Mouse (Mus musculus) small intestine, adult 2 months (tissue): ENCODE data around the gene Olfr270. TPM values are rescaled to one million over a fixed set of nuclear protein-coding genes. Genes with fewer than 3 reads are reported as not detected.

ENCODE experiments used
- H3K27ac ChIP-seq: fragments of 200-500 bp; 2 replicates; pipeline ENCODE4 v1.5.1; 2012; ENCODE audit warnings: low read depth, low read length, control low read depth, inconsistent platforms; ENCODE audit not compliant: insufficient read depth
- H3K27me3 ChIP-seq: fragments of 200-500 bp; 2 replicates; pipeline ENCODE4 v1.6.1; 2012; ENCODE audit warnings: mild to moderate bottlenecking, moderate library complexity, low read length, inconsistent platforms; ENCODE audit not compliant: control insufficient read depth, insufficient read depth
- H3K36me3 ChIP-seq: fragments of 200-500 bp; 2 replicates; pipeline ENCODE4 v1.6.1; 2012; ENCODE audit warnings: mild to moderate bottlenecking, low read length, control low read depth, inconsistent platforms; ENCODE audit not compliant: control insufficient read depth, insufficient read depth
- H3K4me1 ChIP-seq: fragments of 200-500 bp; 2 replicates; pipeline ENCODE4 v1.6.1; 2012; ENCODE audit warnings: low read length, inconsistent platforms, mixed read lengths; ENCODE audit not compliant: control insufficient read depth, insufficient read depth, insufficient read length
- H3K4me3 ChIP-seq: fragments of 200-500 bp; 2 replicates; pipeline ENCODE4 v1.5.1; 2012; ENCODE audit warnings: low read depth, mild to moderate bottlenecking, control low read depth, inconsistent platforms, low read length, moderate library complexity
- CTCF ChIP-seq: fragments of 200-500 bp; IDR thresholded peaks from 2 replicates; pipeline ENCODE4 v1.5.1; 2012; ENCODE audit warnings: low read depth, mild to moderate bottlenecking, control low read depth, inconsistent platforms, low read length, moderate library complexity, mixed read lengths; ENCODE audit not compliant: insufficient replicate concordance, insufficient read length; ENCODE audit errors: extremely low read depth
- POLR2A ChIP-seq: fragments of 200-500 bp; IDR thresholded peaks from 2 replicates; pipeline ENCODE4 v1.6.1; 2012; ENCODE audit warnings: low read depth, mild to moderate bottlenecking, control low read depth, inconsistent platforms, low read length, moderate library complexity
- WGBS: fragments of 180-500 bp; shearing (Covaris S2); methylation state at CpG from one replicate; pipeline ENCODE4 v1.1.7; 2018; 5-methylcytosine and 5-hydroxymethylcytosine counted together
- polyA plus RNA-seq: library from polyadenylated mRNA; depleted of rRNA; stranded (reverse); fragments of >200 nt; gene quantifications from 2 replicates; pipeline ENCODE4 v1.2.3, GENCODE M21; 2012; rRNA removed

Olfr270 gene
- polyA plus RNA-seq, 1 experiment = not detected

DNA sequence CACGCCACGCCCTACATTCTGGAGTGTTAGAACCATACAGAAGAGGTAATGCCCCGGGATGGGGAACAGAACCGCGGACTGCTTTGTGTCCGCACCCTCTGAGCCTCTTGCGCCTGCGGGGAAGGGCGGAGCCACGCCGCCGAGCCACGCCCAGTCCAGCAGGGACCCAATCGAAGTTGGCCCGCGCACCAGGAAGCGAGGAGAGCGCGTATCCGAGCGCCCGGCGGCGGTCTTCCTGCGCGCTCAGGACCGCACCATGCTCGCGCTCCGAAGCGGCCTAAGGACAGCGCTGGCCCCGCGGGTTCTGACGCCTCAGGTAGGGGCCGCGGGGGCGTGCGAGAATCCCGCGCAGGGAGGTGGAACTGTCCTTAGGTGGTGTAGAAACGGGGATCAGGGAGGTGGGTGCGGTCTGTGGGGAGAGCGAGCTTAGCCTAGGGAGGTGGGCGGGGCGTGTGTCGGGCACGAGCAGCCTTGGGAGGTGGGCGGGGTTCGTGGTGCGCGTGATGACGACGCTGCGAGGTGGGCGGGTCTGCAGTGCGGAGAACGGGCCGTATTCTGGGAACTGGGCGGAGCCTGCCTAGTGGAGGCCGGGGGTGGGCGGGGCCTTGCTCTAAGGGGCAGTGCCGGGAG is 47.5 kb downstream of the Olfr270 start, which contains the start of gene Nipsnap3b:
Gene Nipsnap3b, plus strand, starts transcription at position 149 of the 630 bp plus-strand sequence.
- no peak for TF ChIP-seq CTCF
- peak; percentile 66 for TF ChIP-seq POLR2A
- peaks cover 15% of the 10 kb centered on the region for H3K36me3 ChIP-seq
- H3K27me3 ChIP-seq = no peaks in the 10 kb centered on the region
- peak within 1 kb of the TSS; percentile 76 for H3K4me3 ChIP-seq
- H3K27ac ChIP-seq = peak within 1 kb of the TSS; percentile 75
- H3K4me1 ChIP-seq = peaks cover 5% of the 10 kb centered on the region; the same call in 1 of the 2 replicates
- under 1% methylated on average over 62 of the region's 63 CpGs for WGBS

DNA sequence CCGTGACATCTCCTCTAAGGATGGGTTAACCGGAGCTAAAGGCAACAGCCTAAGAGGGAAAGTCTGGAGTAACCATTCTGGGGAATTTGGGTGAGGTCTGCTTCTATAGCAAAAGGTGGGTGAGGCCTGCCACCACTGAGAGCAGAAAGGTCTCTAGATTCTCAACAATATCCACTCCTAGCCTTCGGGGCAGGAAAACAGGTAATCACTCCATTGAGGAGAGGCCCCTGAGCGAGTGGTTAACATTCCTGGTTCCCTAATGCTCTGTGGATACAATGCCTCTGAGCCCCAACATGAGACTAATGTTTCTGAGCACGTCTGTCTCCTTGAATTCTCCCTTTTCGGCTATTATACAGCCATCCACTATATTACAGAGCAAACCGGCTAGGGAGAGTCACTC is 50.1 kb downstream of the Olfr270 start:
- TF ChIP-seq CTCF = no peak
- no peak for TF ChIP-seq POLR2A
- no peak overlapping the region for H3K4me3 ChIP-seq
- no peak overlapping the region for H3K27ac ChIP-seq
- peaks cover 28% of the 10 kb centered on the region for H3K36me3 ChIP-seq
- no peaks in the 10 kb centered on the region for H3K27me3 ChIP-seq
- WGBS = 94% methylated on average over 7 of the region's 7 CpGs
- H3K4me1 ChIP-seq = peaks cover 5% of the 10 kb centered on the region; the same call in 1 of the 2 replicates

DNA sequence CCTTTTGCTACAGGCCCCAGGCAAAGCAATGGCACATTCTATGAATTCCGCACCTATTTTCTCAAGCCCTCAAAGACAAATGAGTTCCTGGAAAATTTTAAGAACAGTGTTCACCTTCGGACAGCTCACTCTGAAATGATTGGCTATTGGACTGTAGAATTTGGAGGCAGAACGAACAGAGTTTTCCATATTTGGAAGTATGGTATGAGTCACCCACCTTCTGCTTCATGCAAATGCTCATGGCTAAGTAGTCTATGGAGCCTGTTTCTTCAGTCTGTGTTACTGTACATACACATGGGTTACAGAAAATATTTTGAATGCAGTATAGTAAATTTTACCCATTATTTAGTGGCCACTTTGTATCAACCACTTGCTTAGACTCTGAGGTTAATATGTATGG is 50.7 kb downstream of the Olfr270 start:
- Histone ChIP-seq H3K4me1 (peaks cover 5% of the 10 kb centered on the region; the same call in 1 of the 2 replicates), H3K36me3 (peaks cover 31% of the 10 kb centered on the region), H3K27ac (no peak overlapping the region), H3K4me3 (no peak overlapping the region), H3K27me3 (no peaks in the 10 kb centered on the region)
- TF ChIP-seq CTCF (no peak), POLR2A (no peak)
- WGBS = 93% methylated on average over 3 of the region's 3 CpGs

DNA sequence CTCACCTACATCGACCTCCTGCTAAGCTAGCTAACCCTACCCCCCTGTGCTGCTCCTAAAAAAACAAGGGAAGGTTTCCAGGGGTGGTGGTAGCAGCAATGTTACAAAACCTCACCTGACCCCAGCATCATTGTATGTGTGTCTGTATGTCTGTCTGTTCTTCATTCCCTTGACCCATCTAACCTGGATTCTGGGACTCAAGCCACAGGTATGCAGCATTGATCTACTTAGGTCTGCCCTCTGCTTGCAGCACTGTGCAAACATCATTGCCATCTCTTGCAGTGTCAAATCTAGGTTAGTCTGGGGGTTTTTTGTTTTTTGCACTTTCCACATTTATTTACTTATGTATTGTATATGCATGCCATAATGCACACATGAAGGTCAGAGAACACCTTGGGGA is 54.0 kb downstream of the Olfr270 start:
- H3K36me3 ChIP-seq = peaks cover 42% of the 10 kb centered on the region
- H3K4me1 ChIP-seq = peaks cover 7% of the 10 kb centered on the region
- H3K27me3 ChIP-seq = no peaks in the 10 kb centered on the region
- WGBS = 98% methylated on average over 1 of the region's 1 CpGs
- no peak overlapping the region for H3K27ac ChIP-seq
- H3K4me3 ChIP-seq = no peak overlapping the region
- TF ChIP-seq CTCF (no peak), POLR2A (no peak)

Other genes starting within 250 kb of the Olfr270 start
- gene Olfr275, start 149.9 kb upstream of the Olfr270 start, polyA plus RNA-seq = not detected in 2 replicates
- gene Olfr273, start 105.3 kb upstream of the Olfr270 start, polyA plus RNA-seq = not detected in 2 replicates
- gene Olfr272, start 45.4 kb upstream of the Olfr270 start, polyA plus RNA-seq = not detected in 2 replicates
- not detected in 2 replicates for gene Nipsnap3a, start 24.7 kb downstream of the Olfr270 start, polyA plus RNA-seq
- 24.1 and 54.7 TPM in 2 replicates for gene Nipsnap3b, start 47.3 kb downstream of the Olfr270 start, polyA plus RNA-seq
- 0.70 and 2.8 TPM in 2 replicates for gene Abca1, start 195.3 kb downstream of the Olfr270 start, polyA plus RNA-seq